Mouse (Mus musculus) embryonic facial prominence, embryonic 10.5 days (tissue): ENCODE results near the gene Lin7a. TPM values are rescaled to one million over a fixed set of nuclear protein-coding genes. Genes with fewer than 3 reads are reported as not detected.

Source experiments
- DNase-seq: peaks from one replicate; pipeline ENCODE4 v3.0.0-alpha.2; 2017; ENCODE audit warnings: low spot score
- H3K27ac ChIP-seq: fragments of 300-500 bp; sonication (generic); replicated peaks from 2 replicates; pipeline ENCODE4 v1.5.1; 2016; ENCODE audit warnings: mild to moderate bottlenecking
- H3K27me3 ChIP-seq: fragments of 300-500 bp; sonication (generic); replicated peaks from 2 replicates; pipeline ENCODE4 v1.6.1; 2016; ENCODE audit warnings: low read depth, mild to moderate bottlenecking; ENCODE audit not compliant: poor library complexity, severe bottlenecking
- H3K36me3 ChIP-seq: fragments of 300-500 bp; sonication (generic); replicated peaks from 2 replicates; pipeline ENCODE4 v1.6.1; 2016; ENCODE audit warnings: mild to moderate bottlenecking, moderate library complexity
- H3K4me1 ChIP-seq: fragments of 300-500 bp; sonication (generic); 2 replicates; pipeline ENCODE4 v1.6.1; 2016
- H3K4me3 ChIP-seq: fragments of 300-500 bp; sonication (generic); 2 replicates; pipeline ENCODE4 v1.5.1; 2016; ENCODE audit warnings: mild to moderate bottlenecking, moderate library complexity
- H3K9me3 ChIP-seq: fragments of 300-500 bp; sonication (generic); 2 replicates; pipeline ENCODE4 v1.6.1; 2016; ENCODE audit warnings: mild to moderate bottlenecking
- WGBS: fragments of 180-500 bp; shearing (Covaris S2); methylation state at CpG from one replicate; pipeline ENCODE4 v1.1.7; 2016; 5-methylcytosine and 5-hydroxymethylcytosine counted together
- polyA plus RNA-seq: library from polyadenylated mRNA; unstranded; fragments of >200 nt; fragmentation: Nextera tagmentation; extraction: Ambion mirVana; gene quantifications from 2 replicates; pipeline ENCODE4 v1.2.1, GENCODE M21; 2016

Lin7a gene
- polyA plus RNA-seq, 1 experiment from 2014 or later: 2.0 TPM

GRCm38 (mm10) chr10:107230851-107231130 is 40.7 kb upstream of the Lin7a start:
- H3K4me1 ChIP-seq: no peaks in the 10 kb centered on the region
- H3K4me3 ChIP-seq: no peak overlapping the region
- H3K9me3 ChIP-seq: no peaks in the 10 kb centered on the region
- H3K27ac ChIP-seq: no peak overlapping the region
- H3K27me3 ChIP-seq: no peaks in the 10 kb centered on the region
- no peak for DNase-seq
- no peaks in the 10 kb centered on the region for H3K36me3 ChIP-seq
- WGBS: 99% methylated on average over 1 of the region's 1 CpGs

GRCm38 (mm10) chr10:107231421-107232010 is 40.0 kb upstream of the Lin7a start:
- H3K27me3 ChIP-seq: no peaks in the 10 kb centered on the region
- no peaks in the 10 kb centered on the region for H3K4me1 ChIP-seq
- no peak overlapping the region for H3K27ac ChIP-seq
- WGBS: 89% methylated on average over 4 of the region's 4 CpGs
- no peaks in the 10 kb centered on the region for H3K9me3 ChIP-seq
- no peaks in the 10 kb centered on the region for H3K36me3 ChIP-seq
- DNase-seq: no peak
- H3K4me3 ChIP-seq: no peak overlapping the region

- 91% methylated on average over 2 of the region's 2 CpGs for WGBS
- no peak overlapping the region for H3K27ac ChIP-seq
- H3K36me3 ChIP-seq: no peaks in the 10 kb centered on the region
- DNase-seq: no peak
- no peaks in the 10 kb centered on the region for H3K9me3 ChIP-seq
- H3K4me1 ChIP-seq: no peaks in the 10 kb centered on the region
- H3K27me3 ChIP-seq: no peaks in the 10 kb centered on the region
- H3K4me3 ChIP-seq: no peak overlapping the region
Measured at GRCm38 (mm10) chr10:107232491-107233110, 38.9 kb upstream of the Lin7a start.

GRCm38 (mm10) chr10:107233221-107233620 is 38.3 kb upstream of the Lin7a start:
- no peaks in the 10 kb centered on the region for H3K36me3 ChIP-seq
- 86% methylated on average over 2 of the region's 2 CpGs for WGBS
- no peak for DNase-seq
- no peaks in the 10 kb centered on the region for H3K9me3 ChIP-seq
- H3K4me3 ChIP-seq: no peak overlapping the region
- H3K27ac ChIP-seq: no peak overlapping the region
- no peaks in the 10 kb centered on the region for H3K4me1 ChIP-seq
- no peaks in the 10 kb centered on the region for H3K27me3 ChIP-seq

- no peaks in the 10 kb centered on the region for H3K4me1 ChIP-seq
- H3K9me3 ChIP-seq: no peaks in the 10 kb centered on the region
- 86% methylated on average over 4 of the region's 4 CpGs for WGBS
- H3K27me3 ChIP-seq: no peaks in the 10 kb centered on the region
- DNase-seq: no peak
- no peaks in the 10 kb centered on the region for H3K36me3 ChIP-seq
- no peak overlapping the region for H3K4me3 ChIP-seq
- no peak overlapping the region for H3K27ac ChIP-seq
Measured at GRCm38 (mm10) chr10:107233825-107234224, 37.7 kb upstream of the Lin7a start.

- Histone ChIP-seq H3K4me1 (no peaks in the 10 kb centered on the region), H3K36me3 (no peaks in the 10 kb centered on the region), H3K27me3 (no peaks in the 10 kb centered on the region), H3K4me3 (no peak overlapping the region), H3K9me3 (no peaks in the 10 kb centered on the region), H3K27ac (no peak overlapping the region)
- no peak for DNase-seq
- WGBS: 87% methylated on average over 7 of the region's 7 CpGs
Measured at GRCm38 (mm10) chr10:107234421-107235400, 36.8 kb upstream of the Lin7a start.

GRCm38 (mm10) chr10:107235496-107235895 is 36.0 kb upstream of the Lin7a start:
- Histone ChIP-seq H3K4me3 (no peak overlapping the region), H3K27ac (no peak overlapping the region), H3K9me3 (no peaks in the 10 kb centered on the region), H3K4me1 (no peaks in the 10 kb centered on the region), H3K36me3 (no peaks in the 10 kb centered on the region), H3K27me3 (no peaks in the 10 kb centered on the region)
- WGBS: 85% methylated on average over 3 of the region's 3 CpGs
- DNase-seq: no peak

GRCm38 (mm10) chr10:107236211-107236610 is 35.3 kb upstream of the Lin7a start:
- no peak overlapping the region for H3K4me3 ChIP-seq
- 81% methylated on average over 4 of the region's 4 CpGs for WGBS
- H3K36me3 ChIP-seq: no peaks in the 10 kb centered on the region
- no peaks in the 10 kb centered on the region for H3K9me3 ChIP-seq
- H3K27me3 ChIP-seq: no peaks in the 10 kb centered on the region
- H3K27ac ChIP-seq: no peak overlapping the region
- no peaks in the 10 kb centered on the region for H3K4me1 ChIP-seq
- no peak for DNase-seq

GRCm38 (mm10) chr10:107237076-107237475 is 34.4 kb upstream of the Lin7a start:
- H3K27ac ChIP-seq: no peak overlapping the region
- no peaks in the 10 kb centered on the region for H3K27me3 ChIP-seq
- H3K4me1 ChIP-seq: no peaks in the 10 kb centered on the region
- DNase-seq: no peak
- no peak overlapping the region for H3K4me3 ChIP-seq
- no peaks in the 10 kb centered on the region for H3K36me3 ChIP-seq
- no peaks in the 10 kb centered on the region for H3K9me3 ChIP-seq
- WGBS: 75% methylated on average over 2 of the region's 2 CpGs

- Histone ChIP-seq H3K4me3 (no peak overlapping the region), H3K9me3 (no peaks in the 10 kb centered on the region), H3K36me3 (no peaks in the 10 kb centered on the region), H3K27me3 (no peaks in the 10 kb centered on the region), H3K27ac (no peak overlapping the region), H3K4me1 (no peaks in the 10 kb centered on the region)
- DNase-seq: no peak
- WGBS: 94% methylated on average over 1 of the region's 1 CpGs
Measured at GRCm38 (mm10) chr10:107237736-107238135, 33.8 kb upstream of the Lin7a start.

GRCm38 (mm10) chr10:107238151-107238860 is 33.2 kb upstream of the Lin7a start:
- 72% methylated on average over 2 of the region's 2 CpGs for WGBS
- DNase-seq: no peak
- H3K4me1 ChIP-seq: no peaks in the 10 kb centered on the region
- H3K36me3 ChIP-seq: no peaks in the 10 kb centered on the region
- H3K4me3 ChIP-seq: no peak overlapping the region
- no peak overlapping the region for H3K27ac ChIP-seq
- no peaks in the 10 kb centered on the region for H3K9me3 ChIP-seq
- no peaks in the 10 kb centered on the region for H3K27me3 ChIP-seq

- H3K4me1 ChIP-seq: no peaks in the 10 kb centered on the region
- H3K4me3 ChIP-seq: no peak overlapping the region
- no peak for DNase-seq
- H3K27ac ChIP-seq: no peak overlapping the region
- H3K27me3 ChIP-seq: no peaks in the 10 kb centered on the region
- no peaks in the 10 kb centered on the region for H3K36me3 ChIP-seq
- WGBS: 85% methylated on average over 3 of the region's 3 CpGs
- H3K9me3 ChIP-seq: no peaks in the 10 kb centered on the region
Measured at GRCm38 (mm10) chr10:107238861-107239435, 32.5 kb upstream of the Lin7a start.
